Mouse (Mus musculus) hindbrain, embryonic 16.5 days (tissue): ENCODE results near the gene Pnpo. TPM values are rescaled to one million over a fixed set of nuclear protein-coding genes. Genes with fewer than 3 reads are reported as not detected.
A peak's percentile ranks its signal among the peaks of the same experiment; 100 is the strongest.

ENCODE experiments used
- ATAC-seq: fragments of 200-750 bp; cut with Nextera tagmentation; 2 replicates; pipeline ENCODE4 v1.8.0; 2017; ENCODE audit warnings: moderate TSS enrichment, moderate library complexity
- H3K27ac ChIP-seq: fragments of 300-500 bp; sonication (generic); 2 replicates; pipeline ENCODE4 v1.5.1; 2014; ENCODE audit warnings: low read depth, mild to moderate bottlenecking, control low read depth, low read length, moderate library complexity
- H3K27me3 ChIP-seq: fragments of 300-500 bp; sonication (generic); replicated peaks from 2 replicates; pipeline ENCODE4 v1.6.1; 2014; ENCODE audit warnings: low read length; ENCODE audit not compliant: control insufficient read depth, insufficient read depth
- H3K36me3 ChIP-seq: fragments of 300-500 bp; sonication (generic); 2 replicates; pipeline ENCODE4 v1.6.1; 2014; ENCODE audit warnings: mild to moderate bottlenecking, low read length, moderate library complexity, mixed read lengths; ENCODE audit not compliant: control insufficient read depth, insufficient read depth
- H3K4me1 ChIP-seq: fragments of 300-500 bp; sonication (generic); 2 replicates; pipeline ENCODE4 v1.6.1; 2014; ENCODE audit warnings: low read depth, low read length; ENCODE audit not compliant: control insufficient read depth, insufficient read depth
- H3K4me2 ChIP-seq: fragments of 300-500 bp; sonication (generic); 2 replicates; pipeline ENCODE4 v1.6.1; 2014; ENCODE audit warnings: mild to moderate bottlenecking, low read length, control low read depth, moderate library complexity
- H3K4me3 ChIP-seq: fragments of 300-500 bp; sonication (generic); 2 replicates; pipeline ENCODE4 v1.5.1; 2014; ENCODE audit warnings: mild to moderate bottlenecking, low read length, control low read depth, moderate library complexity
- H3K9ac ChIP-seq: fragments of 300-500 bp; sonication (generic); 2 replicates; pipeline ENCODE4 v1.6.1; 2014; ENCODE audit warnings: low read depth, mild to moderate bottlenecking, control low read depth, low read length, moderate library complexity
- H3K9me3 ChIP-seq: fragments of 300-500 bp; sonication (generic); 2 replicates; pipeline ENCODE4 v1.6.1; 2014; ENCODE audit warnings: mild to moderate bottlenecking, low read length, moderate library complexity; ENCODE audit not compliant: control insufficient read depth
- WGBS: fragments of 180-500 bp; shearing (Covaris S2); extraction: QIAGEN DNeasy Blood & Tissue Kit; methylation state at CpG from one replicate; pipeline ENCODE4 v1.1.7; 2014; 5-methylcytosine and 5-hydroxymethylcytosine counted together
- polyA plus RNA-seq: library from polyadenylated mRNA; unstranded; fragments of >200 nt; fragmentation: Nextera tagmentation; extraction: Ambion mirVana; gene quantifications from 2 replicates; pipeline ENCODE4 v1.2.1, GENCODE M21; 2015

Pnpo gene
- polyA plus RNA-seq, 1 experiment from 2014 or later: 36.2 TPM

GRCm38 (mm10) chr11:96902639-96903635 lies 40.8 kb downstream of the Pnpo start:
- Histone ChIP-seq H3K9ac (peak overlapping the region; percentile 50), H3K4me1 (peaks cover 43% of the 10 kb centered on the region), H3K4me3 (no peak overlapping the region), H3K4me2 (peak overlapping the region; percentile 17; the same call in 1 of the 2 replicates), H3K27me3 (no peaks in the 10 kb centered on the region), H3K9me3 (no peaks in the 10 kb centered on the region), H3K36me3 (peaks cover 2% of the 10 kb centered on the region; the same call in 1 of the 2 replicates), H3K27ac (peak overlapping the region; percentile 81)
- WGBS: 10% methylated on average over 16 of the region's 16 CpGs
- peak; percentile 88 for ATAC-seq

DNA sequence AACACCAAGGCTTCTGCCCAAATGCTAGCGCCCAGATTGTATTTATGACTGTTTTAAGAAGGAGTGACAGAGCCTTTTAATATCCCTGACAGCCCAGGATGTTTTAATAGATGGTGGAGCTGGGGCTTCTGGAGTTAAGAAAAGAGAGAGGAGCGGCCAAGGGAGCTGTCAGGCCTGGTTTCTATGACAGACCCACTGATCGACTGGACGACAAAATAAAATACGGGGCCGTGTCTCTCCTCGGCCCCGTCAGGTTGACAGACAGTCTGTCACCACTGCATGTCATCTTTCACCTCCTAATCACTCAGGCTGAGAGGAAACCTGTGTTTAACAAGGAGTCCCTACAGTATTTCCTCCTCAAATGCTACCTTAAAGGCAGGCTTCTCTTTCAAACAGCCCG lies 42.5 kb downstream of the Pnpo start:
- no peaks in the 10 kb centered on the region for H3K9me3 ChIP-seq
- no peaks in the 10 kb centered on the region for H3K27me3 ChIP-seq
- H3K36me3 ChIP-seq: no peaks in the 10 kb centered on the region
- no peak overlapping the region for H3K4me3 ChIP-seq
- WGBS: 31% methylated on average over 9 of the region's 9 CpGs
- H3K4me2 ChIP-seq: no peak overlapping the region
- H3K9ac ChIP-seq: no peak overlapping the region
- no peak overlapping the region for H3K27ac ChIP-seq
- ATAC-seq: no peak
- peaks cover 34% of the 10 kb centered on the region for H3K4me1 ChIP-seq

- no peaks in the 10 kb centered on the region for H3K36me3 ChIP-seq
- peaks cover 33% of the 10 kb centered on the region for H3K4me1 ChIP-seq
- H3K4me3 ChIP-seq: no peak overlapping the region
- peak overlapping the region; percentile 31 for H3K9ac ChIP-seq
- peak overlapping the region; percentile 39; the same call in 1 of the 2 replicates for H3K27ac ChIP-seq
- no peaks in the 10 kb centered on the region for H3K9me3 ChIP-seq
- peak overlapping the region; percentile 7; the same call in 1 of the 2 replicates for H3K4me2 ChIP-seq
- ATAC-seq: no peak
- no peaks in the 10 kb centered on the region for H3K27me3 ChIP-seq
- WGBS: 27% methylated on average over 13 of the region's 13 CpGs
Measured at GRCm38 (mm10) chr11:96899449-96900306, 44.1 kb downstream of the Pnpo start.

GRCm38 (mm10) chr11:96895886-96896285 lies 47.9 kb downstream of the Pnpo start:
- H3K27ac ChIP-seq: no peak overlapping the region
- H3K27me3 ChIP-seq: no peaks in the 10 kb centered on the region
- H3K36me3 ChIP-seq: no peaks in the 10 kb centered on the region
- no peak overlapping the region for H3K4me3 ChIP-seq
- 96% methylated on average over 4 of the region's 4 CpGs for WGBS
- H3K4me1 ChIP-seq: peaks cover 16% of the 10 kb centered on the region
- no peak overlapping the region for H3K4me2 ChIP-seq
- H3K9me3 ChIP-seq: no peaks in the 10 kb centered on the region
- H3K9ac ChIP-seq: no peak overlapping the region
- no peak for ATAC-seq

DNA sequence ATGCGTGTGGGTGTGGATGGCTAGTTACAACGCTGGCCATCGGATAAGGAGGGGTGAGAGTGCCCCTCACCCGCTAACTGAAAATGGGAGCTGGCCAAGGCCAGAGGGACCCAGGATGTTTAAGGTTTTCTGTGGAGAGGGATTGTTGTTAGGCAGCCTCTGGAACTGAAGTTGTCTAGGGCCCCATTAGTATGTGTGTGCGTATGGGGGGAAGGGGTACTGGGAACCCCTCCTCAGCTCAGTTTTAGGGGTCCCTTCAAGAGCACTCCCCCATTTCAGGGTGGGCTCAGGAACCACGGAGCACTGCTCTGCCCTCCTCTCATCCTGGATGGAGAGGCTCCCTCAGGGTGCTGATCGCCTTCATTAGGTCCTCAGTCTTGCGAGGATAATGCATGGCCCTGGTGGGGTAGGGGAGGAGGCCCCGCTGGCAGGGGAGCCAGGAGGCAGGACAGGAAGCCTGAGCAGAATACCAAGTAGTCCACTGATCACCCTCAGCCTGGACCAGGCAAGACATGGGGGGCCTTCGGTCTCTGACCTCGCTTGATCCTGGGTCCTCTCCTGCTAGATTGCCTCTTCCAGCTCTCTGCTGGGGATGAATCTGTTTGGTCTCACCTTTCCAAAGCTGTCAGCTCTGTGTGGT lies 50.5 kb downstream of the Pnpo start:
- H3K27ac ChIP-seq: peak overlapping the region; percentile 48
- H3K9me3 ChIP-seq: no peaks in the 10 kb centered on the region
- H3K36me3 ChIP-seq: no peaks in the 10 kb centered on the region
- peak overlapping the region; percentile 17; the same call in 1 of the 2 replicates for H3K9ac ChIP-seq
- H3K4me2 ChIP-seq: no peak overlapping the region
- H3K4me1 ChIP-seq: peaks cover 7% of the 10 kb centered on the region
- WGBS: 34% methylated on average over 11 of the region's 11 CpGs
- ATAC-seq: peak; percentile 56; the same call in 1 of the 2 replicates
- H3K27me3 ChIP-seq: no peaks in the 10 kb centered on the region
- no peak overlapping the region for H3K4me3 ChIP-seq

GRCm38 (mm10) chr11:96891784-96892527 lies 51.8 kb downstream of the Pnpo start:
- 28% methylated on average over 14 of the region's 14 CpGs for WGBS
- no peak overlapping the region for H3K27ac ChIP-seq
- ATAC-seq: no peak

More at GRCm38 (mm10) chr11:96891784-96892527, 51.8 kb downstream of the Pnpo start:
- H3K4me3 ChIP-seq: no peak overlapping the region
- no peaks in the 10 kb centered on the region for H3K27me3 ChIP-seq
- H3K4me2 ChIP-seq: no peak overlapping the region
- no peak overlapping the region for H3K9ac ChIP-seq
- peaks cover 10% of the 10 kb centered on the region for H3K4me1 ChIP-seq
- no peaks in the 10 kb centered on the region for H3K36me3 ChIP-seq
- H3K9me3 ChIP-seq: no peaks in the 10 kb centered on the region
